Mouse (Mus musculus): ENCODE data around the gene Enah. TPM values are rescaled to one million over a fixed set of nuclear protein-coding genes. Genes with fewer than 3 reads are reported as not detected.

Enah gene
- total RNA-seq, 2 experiments from 2014 or later: 50.1 to 69.1 TPM

DNA sequence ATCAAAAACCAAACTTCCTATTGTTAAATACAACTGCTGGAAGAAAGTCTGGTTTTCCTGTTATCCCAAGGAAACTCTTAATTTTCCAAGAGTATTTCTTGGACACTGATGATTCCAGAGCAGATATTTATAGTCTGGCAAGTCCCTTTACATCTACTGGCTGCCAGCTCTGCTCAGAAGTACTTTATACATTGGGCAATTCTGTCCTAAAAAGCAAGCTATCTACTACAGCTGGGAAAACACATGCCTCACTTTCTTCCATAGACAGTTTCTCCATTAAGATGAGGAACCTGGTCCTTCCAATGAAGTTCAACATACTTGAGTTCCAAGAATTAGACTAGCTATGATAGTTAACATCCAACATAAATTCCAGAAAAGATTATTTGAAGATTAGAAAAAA, 44.9 kb downstream of the Enah start:
- no peak for DNase-seq
- intact Hi-C loops (cut with DNase I): loop anchor here (5.0 kb wide), 1 partner anchor 37 kb away; no protein-coding TSS in a partner anchor

DNA sequence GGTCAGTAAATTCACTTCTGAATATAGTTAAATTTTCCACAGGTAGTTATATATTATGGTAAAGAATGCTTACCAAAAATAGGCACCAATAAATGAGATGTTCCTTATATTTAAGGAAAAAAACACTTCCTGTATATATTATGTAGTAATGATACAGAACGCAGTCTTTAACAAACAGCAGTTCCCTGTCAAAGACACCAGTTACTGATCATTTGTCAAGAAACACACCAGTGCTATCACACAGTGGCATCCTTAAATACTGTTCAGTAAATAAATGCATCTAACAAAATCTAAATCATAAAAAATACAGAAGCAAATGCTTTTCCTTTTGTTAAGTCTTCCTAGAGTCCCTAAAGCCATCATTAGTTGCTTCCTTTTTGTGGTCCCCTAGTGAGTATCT, 54.5 kb downstream of the Enah start:
- intact Hi-C loops (cut with DNase I): loop anchor here (5.0 kb wide), 1 partner anchor 38 kb away; no protein-coding TSS in a partner anchor
- DNase-seq: no peak

DNA sequence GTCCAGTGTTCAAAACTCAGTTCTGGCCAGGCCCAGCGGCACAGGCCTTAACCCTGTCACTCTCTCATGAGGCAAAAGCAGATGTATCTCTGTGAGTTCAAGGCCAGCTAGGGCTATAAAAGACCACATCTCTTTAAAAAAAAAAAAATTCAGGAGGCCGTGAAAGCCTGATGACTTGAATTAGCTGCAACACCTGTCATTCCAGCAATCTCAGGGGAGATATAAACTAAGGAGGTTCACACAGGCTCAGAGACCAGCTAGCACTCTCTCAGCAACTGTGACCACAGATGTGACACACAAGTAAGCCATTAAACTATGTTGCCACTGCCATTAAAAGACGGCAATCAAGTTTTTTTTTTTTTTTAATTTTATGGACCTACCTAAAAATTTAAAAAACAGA, 56.0 kb downstream of the Enah start:
- intact Hi-C loops (cut with DNase I): no loop called here
- no peak for DNase-seq

DNA sequence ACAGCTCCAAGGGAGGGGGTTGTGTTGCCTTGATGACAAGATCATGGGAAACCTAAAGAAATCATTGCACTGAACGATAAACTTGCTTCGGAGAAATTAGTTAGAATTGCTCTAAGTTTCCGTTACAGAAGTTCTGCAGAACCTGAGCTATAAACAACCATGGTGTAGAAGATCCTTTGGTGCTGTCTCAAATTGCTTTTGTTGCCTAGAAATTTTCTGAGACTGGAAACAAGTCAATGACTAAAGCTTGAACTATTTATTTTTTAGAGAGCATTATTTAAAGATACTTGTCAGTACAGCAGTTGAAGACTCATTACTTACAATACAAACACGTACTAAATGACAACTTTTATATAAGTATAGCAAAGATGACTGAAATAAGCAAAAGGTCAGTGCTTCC, 56.4 kb downstream of the Enah start:
- intact Hi-C loops (cut with DNase I): no loop called here
- DNase-seq: no peak

DNA sequence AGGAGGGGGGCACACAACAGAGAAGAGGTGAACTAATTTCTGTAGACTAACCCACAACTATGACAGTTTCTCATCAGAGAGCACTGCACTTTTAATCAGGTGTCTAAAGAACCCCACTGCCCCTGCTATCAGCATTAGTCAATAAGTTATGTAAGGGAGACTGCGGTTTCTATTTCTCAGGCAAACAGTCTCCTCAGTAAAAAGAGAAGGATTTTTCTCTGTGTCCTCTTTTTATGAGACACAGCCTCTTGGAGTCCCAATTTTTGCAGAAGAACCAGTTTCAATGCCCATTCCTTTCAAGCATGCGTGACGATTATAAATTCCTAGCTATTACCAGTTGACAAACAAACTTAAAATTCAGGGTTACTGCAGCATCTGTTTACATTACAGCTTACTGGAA, 59.4 kb downstream of the Enah start:
- DNase-seq: no peak
- intact Hi-C loops (cut with DNase I): no loop called here

DNA sequence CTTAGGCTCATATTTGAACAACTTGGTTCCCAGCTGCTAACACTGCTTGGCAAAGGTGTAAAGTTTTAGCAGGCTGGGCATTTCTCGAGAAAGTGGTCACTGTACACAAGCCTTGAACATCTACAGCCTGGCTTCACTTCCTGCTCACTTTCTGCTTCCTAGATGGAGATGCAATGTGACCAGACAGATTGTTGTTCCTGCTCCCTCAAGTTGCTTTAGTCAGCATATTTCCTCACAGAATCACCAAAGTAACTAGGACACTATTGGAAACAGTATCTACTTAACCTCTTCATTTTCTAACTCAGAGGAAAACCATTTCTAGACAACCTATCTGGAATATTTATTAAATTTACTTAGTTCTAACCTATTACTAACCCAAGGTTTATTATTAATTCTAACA, 61.4 kb downstream of the Enah start:
- intact Hi-C loops (cut with DNase I): no loop called here
- no peak for DNase-seq

DNA sequence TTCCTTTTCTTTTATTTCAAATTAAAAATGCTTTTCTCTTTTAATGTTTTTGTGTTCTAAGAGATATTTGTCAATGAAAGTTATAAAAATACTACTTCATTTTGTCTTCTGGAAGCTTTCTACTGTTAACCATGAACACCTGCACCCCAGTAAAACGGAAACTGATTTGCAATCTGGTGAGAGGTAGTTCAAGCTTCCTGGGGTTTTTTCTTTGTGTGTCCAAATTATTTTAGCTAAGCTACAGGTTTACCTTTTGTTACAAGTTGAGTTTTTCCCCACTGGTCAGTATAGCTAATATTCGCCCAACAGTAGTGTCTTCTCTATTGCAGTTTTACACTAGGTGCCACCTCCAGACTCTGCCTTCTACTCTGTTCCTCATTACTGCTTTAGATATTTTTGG, 62.1 kb downstream of the Enah start:
- no peak for DNase-seq
- intact Hi-C loops (cut with DNase I): no loop called here

DNA sequence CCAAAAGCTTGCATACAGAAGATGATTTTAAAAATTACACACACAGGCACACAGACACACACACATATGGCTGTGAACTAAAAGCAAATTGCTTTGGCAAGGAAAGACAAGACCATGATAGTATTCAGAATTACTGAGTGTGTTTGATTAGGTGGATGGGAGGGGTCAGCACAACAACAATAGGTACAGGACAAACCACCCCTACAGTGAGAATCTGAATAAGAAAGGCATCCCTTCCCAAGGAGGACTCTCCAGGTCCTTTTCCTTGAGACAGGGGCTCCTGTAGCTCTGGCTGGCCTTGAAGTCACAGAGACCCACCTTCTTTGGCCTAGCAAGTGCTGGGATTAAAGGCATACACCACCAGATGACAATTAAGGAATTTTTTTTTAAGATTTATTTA, 66.2 kb downstream of the Enah start:
- intact Hi-C loops (cut with DNase I): no loop called here

DNA sequence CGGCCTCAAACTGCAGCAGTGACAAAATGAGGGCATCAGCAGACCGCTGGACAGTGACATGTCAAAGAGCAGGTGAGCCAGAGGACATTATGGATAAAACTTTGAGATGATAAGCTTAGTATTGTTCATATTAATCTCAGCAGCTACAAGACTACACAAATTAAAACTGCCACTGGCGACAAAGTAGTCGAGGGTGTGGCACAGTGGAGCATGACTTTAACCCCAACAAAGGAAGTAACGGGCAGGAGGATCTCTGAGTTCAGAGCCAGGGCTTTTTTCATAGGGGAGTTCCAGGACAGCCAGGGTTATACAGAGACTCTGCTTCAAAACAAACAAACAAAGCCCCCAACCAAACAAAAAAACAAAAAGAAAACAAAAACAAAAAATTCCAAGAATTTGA, 68.5 kb downstream of the Enah start:
- intact Hi-C loops (cut with DNase I): no loop called here
- no peak for DNase-seq

More for the DNA sequence above, 66.2 kb downstream of the Enah start:
- DNase-seq: no peak

DNA sequence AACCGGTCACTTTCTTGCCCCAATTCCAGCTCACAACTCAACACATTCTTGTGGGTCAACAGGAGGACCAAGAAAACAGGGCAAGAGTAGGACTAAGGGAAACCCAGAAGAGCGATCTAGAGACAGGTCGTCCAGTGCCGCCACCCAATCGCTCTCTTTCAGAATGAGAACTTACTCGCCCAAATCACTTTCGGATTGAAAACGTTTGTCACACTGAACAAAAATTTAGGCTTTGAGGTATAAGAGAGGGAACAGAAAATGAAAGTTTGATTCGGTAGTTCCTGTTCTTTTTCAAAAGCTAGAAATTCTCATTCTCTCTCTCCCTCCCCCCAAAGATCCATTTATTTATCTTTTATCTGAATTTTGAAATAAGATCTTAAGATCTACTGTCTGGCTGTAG, 69.1 kb downstream of the Enah start:
- intact Hi-C loops (cut with DNase I): no loop called here
- no peak for DNase-seq

DNA sequence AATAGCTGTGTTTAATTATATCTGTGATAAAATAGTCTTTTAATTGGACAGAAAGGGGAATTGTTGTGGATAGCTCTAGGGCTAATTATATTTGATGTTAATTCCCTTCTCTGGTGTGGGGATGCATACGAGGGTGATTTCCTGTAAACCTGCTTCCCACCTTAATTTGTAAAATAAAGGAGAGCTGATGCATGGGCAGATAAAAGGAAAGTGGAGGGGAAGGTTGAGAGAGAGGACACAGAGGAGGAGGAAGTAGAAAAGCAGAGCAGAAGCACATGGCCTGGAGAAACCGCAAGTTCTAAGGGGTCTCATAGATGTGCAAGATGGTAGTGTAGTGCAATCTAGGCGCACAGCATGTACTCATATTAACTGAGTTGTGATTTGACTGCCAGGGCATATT, 71.6 kb downstream of the Enah start:
- intact Hi-C loops (cut with DNase I): no loop called here
- no peak for DNase-seq

DNA sequence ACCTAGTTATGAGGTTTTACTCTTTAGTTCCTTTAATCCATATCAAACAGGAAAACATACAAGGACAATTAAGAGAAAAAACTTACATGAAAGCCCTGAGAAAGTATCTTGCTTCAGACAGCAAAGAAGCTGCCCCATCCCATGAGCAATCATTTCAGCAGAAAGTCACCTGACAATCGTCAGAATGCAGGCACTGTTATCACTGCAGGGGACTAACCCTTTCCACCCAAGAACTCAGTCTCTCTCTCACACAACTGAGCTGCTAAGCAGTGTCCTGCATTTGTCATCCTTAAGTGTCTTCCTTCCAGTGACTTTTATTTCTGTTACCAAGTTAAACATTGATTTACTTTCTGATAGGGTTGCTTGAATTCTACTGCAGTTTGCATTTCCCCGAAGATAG, 82.7 kb downstream of the Enah start:
- intact Hi-C loops (cut with DNase I): no loop called here
- no peak for DNase-seq

DNA sequence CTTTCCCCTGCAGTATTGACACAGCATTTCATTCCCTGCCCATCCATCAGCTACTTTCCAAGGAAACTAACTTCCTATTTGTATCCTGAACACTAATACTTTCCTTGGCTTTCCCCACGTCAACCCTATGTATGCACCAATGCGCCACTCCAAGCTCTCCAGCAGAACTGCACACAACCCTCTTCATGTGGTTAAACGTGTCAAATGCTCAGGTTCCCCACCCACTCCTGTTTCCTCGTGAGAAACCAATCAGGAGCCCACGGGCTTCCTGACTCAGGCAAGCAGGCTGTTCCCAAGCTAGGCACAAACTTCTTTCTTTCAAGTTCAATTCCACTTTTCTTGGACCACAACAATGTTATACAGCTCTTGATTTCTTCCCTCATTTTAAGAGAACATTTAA, 91.4 kb downstream of the Enah start:
- no peak for DNase-seq
- intact Hi-C loops (cut with DNase I): loop anchor here (5.0 kb wide), 1 partner anchor 39 kb away; no protein-coding TSS in a partner anchor

DNA sequence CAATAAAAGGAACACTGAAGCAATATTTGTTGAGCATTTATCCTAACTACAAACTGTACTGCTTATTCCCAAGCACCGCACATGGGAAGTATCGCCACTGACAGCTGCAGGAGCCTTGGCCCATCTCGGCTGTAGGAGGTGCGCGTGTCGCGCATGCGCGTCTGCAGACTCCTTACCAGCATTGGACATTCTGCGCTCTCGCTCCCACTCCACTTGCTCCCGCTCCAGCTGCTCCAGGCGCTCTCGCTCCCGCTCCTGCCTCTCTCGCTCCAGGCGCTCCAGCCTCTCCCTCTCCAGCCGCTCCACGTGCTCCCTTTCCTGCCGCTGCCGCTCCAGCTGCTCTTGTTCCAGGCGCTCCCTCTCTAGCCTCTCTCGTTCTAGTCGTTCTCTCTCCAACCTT, 96.4 kb downstream of the Enah start:
- intact Hi-C loops (cut with DNase I): no loop called here
- DNase-seq: no peak

DNA sequence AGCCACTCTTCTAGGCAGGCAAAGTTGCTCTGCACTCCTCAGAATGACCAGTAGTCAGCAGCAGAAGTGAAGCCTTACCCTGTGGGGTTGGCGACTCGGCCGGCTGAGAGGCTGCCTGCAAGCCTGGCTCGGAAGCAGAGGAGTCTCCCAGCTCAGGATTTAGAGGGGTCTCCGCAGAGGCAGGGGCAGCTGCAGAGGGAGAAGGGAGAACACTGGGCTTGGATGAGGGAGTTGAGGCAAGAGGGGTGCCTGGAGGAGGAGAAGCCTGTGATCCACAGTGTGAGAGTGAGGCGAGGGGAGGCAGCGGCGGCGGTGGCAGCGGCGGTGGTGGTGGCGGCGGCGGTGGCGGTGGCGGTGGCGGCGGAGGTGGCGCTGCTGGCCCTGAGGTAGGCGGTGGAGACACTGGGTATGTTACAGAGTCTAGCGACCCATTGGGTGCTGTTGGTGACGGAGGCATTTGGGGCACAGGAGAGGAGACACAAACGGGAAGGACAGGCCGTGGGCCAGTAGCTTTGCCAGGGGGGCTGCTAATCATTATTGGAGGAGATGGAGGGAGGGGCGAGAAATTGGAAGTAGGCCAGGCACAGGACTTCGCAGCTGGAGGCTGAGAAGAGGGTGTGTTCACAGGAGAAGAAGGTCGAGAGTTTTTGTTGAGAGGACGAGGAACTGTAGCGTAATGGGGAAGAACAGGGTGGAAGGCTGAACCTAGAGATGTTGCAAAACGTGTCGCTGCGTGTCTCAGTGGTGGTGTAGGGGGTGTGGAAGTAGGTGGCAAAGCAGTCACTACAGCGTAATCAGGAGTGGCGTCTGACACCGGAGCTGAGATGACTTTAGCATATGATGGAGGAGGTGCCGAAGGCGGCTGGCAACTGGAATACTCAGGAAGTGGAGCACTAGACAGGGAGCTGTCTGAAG, 98.0 kb downstream of the Enah start:
- no peak for DNase-seq
- intact Hi-C loops (cut with DNase I): no loop called here

DNA sequence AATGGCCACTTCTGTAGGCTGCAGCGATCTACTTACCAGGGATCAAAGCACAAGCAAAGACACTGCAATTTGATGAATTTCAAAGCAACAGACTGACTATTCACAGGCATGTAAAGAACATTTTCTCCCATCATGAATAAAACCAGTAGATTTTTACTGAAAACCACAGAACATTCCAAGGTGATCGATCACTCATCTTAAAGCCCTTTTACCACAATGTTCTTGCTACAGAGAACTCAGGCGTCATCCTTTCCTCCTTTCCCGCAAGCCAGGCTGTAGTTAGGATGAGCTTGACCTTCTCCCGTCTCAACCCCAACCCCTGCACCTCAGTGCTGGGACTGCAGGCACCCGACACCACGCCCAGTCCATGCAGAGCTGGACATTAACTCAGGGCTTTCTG, 107.9 kb downstream of the Enah start:
- intact Hi-C loops (cut with DNase I): no loop called here
- no peak for DNase-seq

DNA sequence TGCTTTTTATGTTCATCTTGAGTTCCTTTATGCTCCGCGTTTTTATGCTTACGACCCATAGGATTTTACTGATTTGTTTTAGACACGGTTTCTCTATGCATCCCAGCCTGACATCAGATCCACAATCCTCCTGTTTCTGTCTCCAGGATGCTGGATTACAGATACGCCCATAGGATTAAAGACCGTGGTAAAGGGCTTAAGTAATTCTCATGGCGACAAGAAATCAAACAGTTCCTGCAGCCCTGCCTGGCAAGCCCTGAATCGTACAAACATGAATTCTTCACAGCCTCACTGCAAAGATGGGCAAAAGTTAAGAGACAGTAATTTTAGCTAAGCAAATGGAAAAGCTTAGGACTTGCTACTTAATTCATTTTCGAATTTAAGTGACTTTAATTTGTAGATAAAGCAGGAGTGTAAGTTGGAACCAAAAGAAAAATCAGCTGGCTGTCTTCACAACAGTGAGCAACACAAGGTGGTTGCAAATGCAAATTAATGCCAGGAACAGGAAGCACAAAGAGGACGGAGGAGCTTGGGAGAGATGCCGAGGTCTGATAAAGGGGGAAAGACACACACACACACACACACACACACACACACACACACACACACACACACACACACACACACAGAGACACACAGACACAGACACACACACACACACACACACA, 118.0 kb downstream of the Enah start:
- no peak for DNase-seq
- intact Hi-C loops (cut with DNase I): no loop called here

DNA sequence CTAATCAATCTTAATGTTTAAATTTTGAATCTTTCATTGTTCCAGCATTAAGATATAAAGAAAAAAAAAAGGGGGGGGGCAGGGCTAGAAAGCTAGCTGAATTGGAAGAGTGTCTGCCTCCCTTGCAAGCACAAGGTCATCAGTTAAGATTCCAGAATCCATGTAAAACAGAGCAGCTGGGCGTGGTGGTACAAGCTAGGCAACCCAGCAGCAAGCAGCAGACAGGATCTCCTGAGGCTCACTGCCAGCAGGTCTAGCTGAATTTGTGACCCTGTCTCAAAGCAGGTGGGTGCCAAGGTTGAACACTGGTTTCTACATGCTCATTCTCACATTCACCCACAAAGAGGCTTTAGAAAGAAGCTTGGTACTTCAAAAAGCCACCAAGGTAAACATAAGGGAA, 118.9 kb downstream of the Enah start:
- DNase-seq: no peak
- intact Hi-C loops (cut with DNase I): no loop called here

DNA sequence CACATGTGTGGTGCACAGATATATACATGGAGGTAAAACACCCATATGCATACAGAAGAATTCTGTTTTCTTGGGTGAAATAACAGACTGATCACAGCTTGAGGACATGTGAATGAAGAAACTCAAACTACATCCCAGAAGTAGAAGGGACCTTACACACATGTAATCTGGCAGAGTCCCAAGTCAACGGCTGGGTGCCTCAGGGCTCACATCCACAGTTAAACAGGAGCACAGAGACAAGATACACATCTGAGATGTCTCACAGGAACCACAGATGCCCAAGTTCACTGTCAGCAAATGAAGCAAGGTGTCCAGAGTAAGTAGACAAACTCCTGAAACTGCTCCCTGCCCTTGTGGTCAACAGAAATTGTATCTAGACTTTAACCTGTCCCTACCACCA, 120.8 kb downstream of the Enah start:
- intact Hi-C loops (cut with DNase I): no loop called here
- DNase-seq: no peak

DNA sequence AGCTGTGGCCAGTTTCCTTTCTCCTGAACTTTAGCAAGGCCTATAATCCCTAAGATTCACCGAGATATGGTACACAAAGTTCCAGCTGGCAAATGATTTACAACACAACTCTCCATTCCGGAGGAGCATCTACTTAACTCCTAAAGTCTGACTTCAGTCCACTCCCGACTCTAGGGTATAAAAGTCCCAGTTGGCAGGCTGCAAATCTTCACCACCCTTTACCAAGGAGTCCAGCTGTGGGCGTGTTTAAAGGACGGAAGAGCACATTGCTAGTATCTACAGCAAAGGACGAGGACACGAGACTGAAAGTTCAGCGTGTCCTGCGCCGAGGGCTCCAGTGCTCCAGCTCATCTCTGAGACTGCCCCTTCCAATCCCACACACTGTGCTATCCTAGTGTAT, 122.8 kb downstream of the Enah start:
- DNase-seq: no peak
- intact Hi-C loops (cut with DNase I): no loop called here

DNA sequence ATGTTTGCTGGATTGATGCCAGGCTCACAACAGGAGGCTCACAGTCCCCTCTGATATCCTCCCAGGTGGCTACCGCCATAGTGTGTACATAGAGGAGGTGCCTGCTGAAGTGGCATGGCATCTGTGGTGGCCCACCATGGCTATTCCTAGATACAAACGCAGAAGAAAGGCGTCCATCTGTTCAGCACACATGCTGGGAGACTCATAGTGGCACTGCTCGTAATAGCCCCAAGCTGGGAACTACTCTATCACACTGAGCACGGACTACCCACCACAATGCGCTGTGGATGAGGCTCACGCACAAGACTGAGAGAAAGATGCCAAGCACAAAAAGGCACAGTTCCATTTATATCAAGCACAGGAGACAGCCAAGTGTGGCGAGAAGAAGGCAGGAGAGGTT, 126.1 kb downstream of the Enah start:
- intact Hi-C loops (cut with DNase I): no loop called here
- no peak for DNase-seq

DNA sequence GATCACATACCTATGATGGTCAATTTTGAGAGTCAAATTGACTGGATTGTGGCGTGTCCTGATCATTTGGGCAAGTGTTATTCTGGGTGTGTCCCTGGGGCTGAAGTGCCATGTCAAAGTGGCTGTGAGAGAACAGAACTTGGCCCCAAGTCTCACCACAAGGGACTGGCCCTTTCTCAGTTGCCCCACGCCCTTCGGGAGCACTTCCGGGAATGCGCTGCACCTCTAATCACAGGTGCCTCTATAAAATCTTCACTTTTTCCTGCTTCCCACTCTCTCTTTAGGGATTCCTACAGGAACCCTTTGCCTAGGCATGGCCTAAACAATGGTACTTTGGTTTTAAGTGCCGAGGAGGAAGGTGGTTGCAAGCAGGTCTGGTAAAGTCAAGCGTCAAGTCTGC, 130.1 kb downstream of the Enah start:
- intact Hi-C loops (cut with DNase I): loop anchor here (1.0 kb wide), 1 partner anchor 226 kb away; no protein-coding TSS in a partner anchor
- DNase-seq: no peak
